Mouse (Mus musculus): Measurements from ENCODE around the gene Galntl6. TPM values are rescaled to one million over a fixed set of nuclear protein-coding genes. Genes with fewer than 3 reads are reported as not detected.
"Not testable (repeated sequence)": the region's sequence is repeated elsewhere in the genome, so short reads cannot be mapped to it uniquely, and the experiment has no call there.

Galntl6 gene
- polyA plus RNA-seq, 1 experiment = 0.26 TPM

GRCm38 (mm10) chr8:58604751-58605150 is 307.7 kb downstream of the Galntl6 start:
- no peak for DNase-seq (ENCODE audit: low spot score)

- no peak for DNase-seq (ENCODE audit: low spot score)
Observed at GRCm38 (mm10) chr8:58597834-58598233, 314.6 kb downstream of the Galntl6 start.

DNA sequence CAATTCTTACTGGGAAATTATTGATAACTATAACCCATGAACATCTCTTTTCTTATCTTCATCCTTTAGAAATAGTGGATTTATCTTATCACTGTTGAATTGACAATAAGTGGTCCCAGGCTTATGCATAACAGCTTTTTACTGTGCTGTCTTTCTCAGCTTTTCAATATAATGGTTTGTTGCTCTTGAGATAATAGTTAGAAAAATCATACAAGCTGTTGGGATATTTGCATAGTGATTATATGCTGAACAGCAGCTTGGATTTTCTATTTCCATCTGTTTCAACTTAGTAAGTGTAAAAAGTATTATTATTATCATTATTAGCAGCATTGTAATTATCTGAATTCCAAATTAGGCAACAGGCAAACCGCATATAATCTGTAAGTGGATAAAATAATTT is 337.1 kb downstream of the Galntl6 start:
- DNase-seq (ENCODE audit: low spot score) = no peak

DNA sequence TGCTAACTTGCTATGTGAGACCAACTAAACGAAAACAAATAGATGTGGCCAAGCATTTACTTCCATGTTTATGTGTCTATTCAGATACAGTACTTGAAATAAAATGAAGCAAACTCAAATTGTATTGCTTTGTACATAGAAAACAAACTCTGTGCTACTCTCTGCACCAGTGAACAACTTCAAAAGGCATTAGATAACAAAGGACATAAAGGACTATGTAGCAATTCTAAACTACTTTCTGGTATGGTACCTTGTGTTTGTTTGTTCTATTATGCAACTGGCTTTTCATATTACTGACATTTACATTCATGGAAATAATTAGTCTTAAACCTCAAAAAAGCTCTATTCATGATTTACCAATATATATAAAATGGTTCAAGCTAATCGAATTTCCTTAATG is 344.4 kb downstream of the Galntl6 start:
- no peak for DNase-seq (ENCODE audit: low spot score)

DNA sequence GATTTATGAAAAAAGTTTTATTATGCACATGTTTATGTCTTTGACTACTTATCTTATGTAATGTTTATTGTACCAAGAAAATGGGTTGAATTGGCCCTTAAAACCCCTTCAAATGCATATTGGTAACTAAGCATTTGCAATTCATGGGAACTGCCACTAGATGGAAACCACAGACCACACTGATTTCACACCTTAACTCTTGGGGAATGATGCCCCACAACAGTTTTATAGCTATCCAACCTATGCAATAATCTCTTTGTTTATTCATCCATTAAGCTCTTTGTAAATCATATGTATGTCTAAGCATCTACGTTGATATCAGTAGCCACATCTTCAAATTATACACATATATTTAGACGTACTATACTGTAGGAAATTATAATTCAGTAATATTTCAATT is 346.3 kb downstream of the Galntl6 start:
- DNase-seq (ENCODE audit: low spot score) = no peak

DNA sequence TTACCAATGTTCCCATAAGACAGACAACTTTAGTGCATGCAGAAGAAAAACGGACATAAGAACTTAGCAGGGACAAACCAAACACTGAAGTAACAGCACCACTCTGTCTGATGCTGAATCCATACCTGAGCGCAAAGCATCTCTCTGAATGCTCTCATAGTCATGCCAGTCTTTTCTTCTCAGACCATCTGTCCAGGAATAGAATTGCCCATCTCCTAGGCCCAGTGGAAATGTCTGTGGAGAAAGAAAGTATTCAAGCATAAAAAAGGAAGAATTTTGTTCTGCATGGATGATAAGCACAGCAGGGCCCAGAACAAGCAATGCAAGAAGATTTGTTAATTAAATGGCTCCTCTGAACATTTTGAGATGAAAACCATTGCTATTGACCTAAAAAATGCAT is 376.7 kb downstream of the Galntl6 start:
- DNase-seq (ENCODE audit: low spot score) = no peak

GRCm38 (mm10) chr8:58534631-58535030 is 377.8 kb downstream of the Galntl6 start:
- no peak for DNase-seq (ENCODE audit: low spot score)

- DNase-seq (ENCODE audit: low spot score) = no peak
Observed at GRCm38 (mm10) chr8:58523443-58523842, 389.0 kb downstream of the Galntl6 start.

- no peak for DNase-seq (ENCODE audit: low spot score)
Observed at GRCm38 (mm10) chr8:58521932-58522331, 390.5 kb downstream of the Galntl6 start.

DNA sequence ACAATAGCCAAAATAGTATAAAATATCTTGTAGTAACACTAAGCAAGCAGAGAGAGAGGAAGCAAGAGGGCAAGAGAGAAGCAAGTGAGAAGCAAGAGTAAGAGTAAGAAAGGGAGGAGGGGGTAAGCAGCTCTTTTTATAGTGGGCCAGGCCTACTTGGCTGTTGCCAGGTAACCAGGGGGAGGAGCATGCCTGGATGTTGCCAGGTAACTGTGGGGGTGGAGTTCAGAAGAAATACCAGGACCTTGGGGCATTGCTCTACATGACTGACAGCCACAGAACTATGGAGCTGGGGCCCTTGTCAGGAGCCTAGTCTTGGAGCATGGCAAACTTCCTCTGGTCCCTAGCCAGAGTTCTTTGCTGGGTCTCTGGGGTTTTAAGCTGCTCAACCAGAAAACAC is 401.9 kb downstream of the Galntl6 start:
- DNase-seq (ENCODE audit: low spot score) = no peak

- no peak for DNase-seq (ENCODE audit: low spot score)
Observed at GRCm38 (mm10) chr8:58509051-58509450, 403.4 kb downstream of the Galntl6 start.

- no peak for DNase-seq (ENCODE audit: low spot score)
Observed at GRCm38 (mm10) chr8:58487099-58487498, 425.3 kb downstream of the Galntl6 start.

DNA sequence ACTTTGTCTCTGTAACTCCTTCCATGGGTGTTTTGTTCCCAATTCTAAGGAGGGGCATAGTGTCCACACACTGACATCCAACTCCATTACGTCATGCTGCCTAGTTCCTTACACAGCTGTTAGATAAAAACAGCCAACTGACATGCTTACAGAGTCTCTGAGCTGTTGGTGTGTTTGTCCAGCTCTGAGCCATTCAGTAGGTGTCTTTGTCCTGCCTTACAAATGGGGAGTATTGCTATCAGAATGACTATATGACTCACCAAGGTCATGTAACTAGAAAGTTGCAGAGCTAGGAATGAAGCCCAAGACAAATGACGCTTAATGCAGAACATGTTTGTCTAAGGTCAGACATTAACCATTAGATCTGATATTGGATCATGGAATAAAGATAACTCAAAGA is 449.1 kb downstream of the Galntl6 start:
- DNase-seq (ENCODE audit: low spot score) = not testable (repeated sequence)

- no peak for DNase-seq (ENCODE audit: low spot score)
Observed at GRCm38 (mm10) chr8:58442696-58443095, 469.7 kb downstream of the Galntl6 start.

- no peak for DNase-seq (ENCODE audit: low spot score)
Observed at GRCm38 (mm10) chr8:58418481-58418880, 494.0 kb downstream of the Galntl6 start.

DNA sequence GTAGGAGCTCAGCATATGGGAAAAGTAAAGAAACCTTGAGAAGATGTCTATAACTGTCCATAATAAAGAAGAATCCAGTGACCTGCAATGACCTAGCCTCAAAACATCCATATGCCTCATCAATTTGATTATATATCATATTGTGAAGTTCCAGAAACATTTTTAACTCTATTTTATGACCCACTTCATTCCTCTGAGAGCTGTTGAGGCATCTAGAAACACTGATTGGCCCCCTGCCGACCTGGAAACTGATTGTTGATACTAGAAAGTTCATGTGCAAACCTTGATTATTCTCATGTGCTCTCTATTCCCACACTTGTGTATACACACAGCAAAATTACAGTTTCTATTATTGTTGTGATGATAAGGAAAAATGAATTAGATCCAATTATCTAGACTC is 494.9 kb downstream of the Galntl6 start:
- DNase-seq (ENCODE audit: low spot score) = no peak

DNA sequence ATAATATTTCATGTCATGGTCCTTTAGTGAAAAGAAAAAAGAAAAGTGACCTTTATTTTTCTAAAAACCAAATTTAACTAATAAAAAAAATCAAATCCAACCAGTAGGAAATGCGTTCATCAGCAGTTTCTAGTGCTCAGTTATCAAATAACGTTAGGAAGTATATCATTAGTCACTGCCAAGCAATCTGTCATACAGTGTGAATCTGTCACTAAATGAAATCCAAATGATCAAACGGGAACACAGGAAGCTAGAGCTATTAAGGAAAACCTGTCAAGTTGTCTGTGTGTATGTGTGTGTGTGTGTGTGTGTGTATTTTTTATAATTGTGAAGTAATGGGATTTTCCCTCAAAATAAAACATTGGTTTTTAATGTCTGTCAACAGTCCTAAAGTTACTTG is 515.9 kb downstream of the Galntl6 start:
- no peak for DNase-seq (ENCODE audit: low spot score)

GRCm38 (mm10) chr8:58395879-58396278 is 516.6 kb downstream of the Galntl6 start:
- no peak for DNase-seq (ENCODE audit: low spot score)

DNA sequence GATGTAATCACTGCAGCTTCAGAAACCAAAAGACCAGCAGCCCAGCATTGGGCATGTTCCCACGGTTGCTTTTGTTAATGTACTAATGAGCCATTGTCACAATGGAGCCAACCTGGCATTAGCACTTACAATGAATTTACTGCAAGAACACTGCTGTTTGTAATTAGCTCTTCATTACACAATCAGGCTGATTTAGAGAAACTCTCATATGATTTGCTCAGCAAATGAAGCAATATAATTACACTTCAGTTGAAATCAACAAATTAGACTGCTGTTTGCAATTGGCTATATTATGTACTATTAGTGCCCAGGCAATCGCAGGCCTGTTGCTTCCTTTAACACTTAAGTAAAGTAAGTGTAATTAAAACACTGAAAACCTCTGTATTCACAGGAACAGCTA is 540.1 kb downstream of the Galntl6 start:
- DNase-seq (ENCODE audit: low spot score) = no peak

DNA sequence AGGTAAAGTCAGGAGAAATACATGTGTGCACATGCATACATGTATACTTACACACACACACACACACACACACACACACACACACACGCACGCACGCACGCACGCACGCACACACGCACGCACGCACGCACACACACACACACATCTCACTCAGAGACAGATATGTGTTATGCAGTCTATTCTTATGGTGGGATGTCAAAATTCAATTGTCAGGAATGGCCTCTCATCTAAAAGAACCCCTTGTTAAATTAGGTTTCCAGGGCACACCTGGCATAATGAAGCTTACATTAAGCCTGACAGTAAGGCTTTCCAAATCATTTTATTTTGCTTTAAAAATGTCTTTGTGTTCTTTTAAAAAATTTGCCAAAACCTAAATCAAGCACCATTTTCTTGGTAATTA is 540.5 kb downstream of the Galntl6 start:
- DNase-seq (ENCODE audit: low spot score) = no peak

DNA sequence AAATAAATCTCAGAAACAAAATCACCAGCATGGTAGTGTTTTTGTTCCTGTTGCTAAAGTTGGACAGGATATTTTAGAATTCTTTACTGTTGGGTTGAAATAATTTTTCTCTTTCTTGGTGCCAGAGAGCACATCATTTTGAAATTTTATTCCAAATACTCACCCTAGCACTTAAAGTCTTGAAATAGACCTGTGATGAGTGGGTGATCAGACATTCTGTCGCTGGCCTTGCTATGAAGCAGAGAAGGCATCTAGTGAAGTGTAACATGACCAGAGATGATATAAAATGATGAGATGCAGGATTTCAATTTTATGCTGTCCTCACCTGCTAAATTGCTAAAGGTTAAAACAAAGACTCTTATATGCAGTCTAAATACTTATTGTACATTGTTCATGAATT is 581.3 kb downstream of the Galntl6 start:
- no peak for DNase-seq (ENCODE audit: low spot score)

- DNase-seq (ENCODE audit: low spot score) = no peak
Observed at GRCm38 (mm10) chr8:58313482-58313881, 599.0 kb downstream of the Galntl6 start.

GRCm38 (mm10) chr8:58291487-58291886 is 621.0 kb downstream of the Galntl6 start:
- no peak for DNase-seq (ENCODE audit: low spot score)

DNA sequence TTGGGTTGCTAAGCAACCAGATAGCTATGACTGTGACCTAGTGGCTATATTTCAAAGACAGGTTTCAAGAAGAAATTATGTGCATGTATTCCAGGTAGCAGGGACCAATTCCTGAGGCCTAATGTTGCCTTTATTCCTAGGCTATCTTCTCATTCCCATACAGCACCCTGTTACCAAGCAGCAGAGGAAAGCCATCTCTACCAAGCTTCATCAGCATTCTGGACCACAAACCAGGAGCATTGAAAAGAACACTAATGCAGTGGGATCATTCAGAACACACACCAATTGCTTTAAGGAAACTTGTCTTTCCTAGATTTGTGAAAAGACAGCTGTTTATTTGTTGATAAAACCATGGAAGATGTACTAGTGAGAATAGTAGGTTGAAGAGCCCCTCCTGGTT is 622.4 kb downstream of the Galntl6 start:
- DNase-seq (ENCODE audit: low spot score) = no peak

DNA sequence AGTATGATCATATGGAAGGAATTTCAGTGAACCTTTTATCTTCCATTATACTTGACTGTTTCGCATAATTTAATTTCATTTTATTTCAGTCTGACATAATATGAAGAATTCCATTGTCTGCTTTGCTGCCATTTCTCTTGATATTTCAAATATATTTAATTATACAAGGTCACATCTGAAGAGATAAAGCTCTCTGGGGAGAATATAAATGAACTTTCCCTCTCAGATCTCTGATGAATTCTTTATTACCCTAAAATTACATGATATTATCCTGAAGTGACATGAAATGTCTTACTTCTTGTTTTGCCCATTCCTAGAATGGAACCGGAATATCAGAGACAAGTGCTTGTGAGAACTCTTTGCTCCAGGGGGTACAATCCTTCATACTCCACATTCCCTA is 647.0 kb downstream of the Galntl6 start:
- DNase-seq (ENCODE audit: low spot score) = no peak
